Mouse (Mus musculus) left cerebral cortex, postnatal 14 days (tissue): ENCODE results near the gene Ankrd61. TPM values are rescaled to one million over a fixed set of nuclear protein-coding genes. Genes with fewer than 3 reads are reported as not detected.

ENCODE experiments used
- DNase-seq, 2 experiments: peaks; one replicate each; pipeline ENCODE4 v3.0.0; 2021 to 2022; ENCODE audit warnings: low spot score in 2 of 2, mixed read lengths in 1 of 2
- intact Hi-C: fragments of 180-260 bp; cut with DNase I; formaldehyde crosslinking; loops from one replicate; pipeline ENCODE4 v1.15.1; 2025
- total RNA-seq, 2 experiments: library from RNA; stranded (reverse); gene quantifications; 2 replicates each; pipeline ENCODE4 v1.2.3; 2021

The Ankrd61 gene
- total RNA-seq, 2 experiments from 2014 or later = not detected

DNA sequence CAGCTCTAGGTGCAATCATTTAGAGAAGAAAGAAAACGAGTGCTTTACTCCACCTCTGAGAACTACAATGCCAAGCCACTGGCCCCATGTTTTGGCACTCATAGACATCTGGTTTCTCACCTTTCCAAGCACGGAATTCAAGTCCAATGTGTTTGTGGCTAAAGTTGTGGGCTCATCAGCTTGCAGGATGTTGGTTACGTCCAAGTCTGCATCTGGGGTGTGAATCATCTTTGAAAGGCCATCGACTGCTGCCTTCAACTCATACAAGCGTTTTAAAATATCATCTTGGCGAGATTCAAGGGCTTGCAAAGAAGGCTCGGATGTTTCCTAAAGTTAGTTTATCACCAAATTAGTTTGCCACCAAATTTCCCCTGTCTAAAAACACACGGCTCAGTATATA lies 8.9 kb upstream of the Ankrd61 start:
- DNase-seq = no peak
- intact Hi-C loops = loop anchor here (5.0 kb wide), 1 partner anchor 174 kb away; the partner anchor contains the start of gene Usp42

DNA sequence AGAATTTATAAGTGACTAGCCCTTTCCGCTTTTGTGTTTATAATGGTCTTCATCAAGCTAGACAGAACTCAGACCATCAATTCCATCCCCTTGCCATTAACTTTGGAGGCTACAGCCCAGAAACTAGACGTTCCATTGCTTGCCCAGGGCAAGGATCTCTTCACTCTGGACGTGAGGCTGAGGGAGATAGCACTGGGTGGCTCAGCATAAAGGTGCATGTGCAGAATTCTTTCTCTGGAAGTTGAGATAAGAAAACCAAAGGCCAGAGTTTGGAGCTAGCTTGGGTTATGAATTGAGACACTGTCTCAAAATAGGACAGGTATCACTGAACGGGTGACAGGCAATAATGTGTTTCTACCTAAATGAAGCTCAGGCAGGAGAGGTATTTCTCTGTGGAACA lies 6.3 kb upstream of the Ankrd61 start:
- intact Hi-C loops = no loop called here
- DNase-seq = no peak

DNA sequence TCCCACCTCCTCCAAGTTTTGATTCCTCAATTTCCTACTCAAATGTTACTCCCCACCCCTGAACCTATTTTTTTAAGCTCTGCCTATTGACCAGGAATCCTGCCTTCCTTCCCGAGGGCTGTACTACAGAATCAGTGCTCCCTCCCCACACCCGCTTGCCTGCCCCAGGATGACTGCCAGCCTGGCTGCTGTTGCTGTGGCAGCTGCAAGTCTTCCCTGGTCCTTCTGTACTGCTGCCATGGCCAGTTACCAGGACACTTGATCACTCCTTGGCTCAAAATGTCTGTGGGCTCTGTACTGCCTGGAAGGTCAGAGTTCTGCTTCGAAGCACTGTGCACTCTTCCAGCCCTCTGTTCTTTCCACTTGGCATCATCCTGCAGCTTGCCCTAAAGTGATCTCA lies 4.6 kb upstream of the Ankrd61 start:
- DNase-seq = peak; percentile 42 to 50
- intact Hi-C loops = no loop called here

DNA sequence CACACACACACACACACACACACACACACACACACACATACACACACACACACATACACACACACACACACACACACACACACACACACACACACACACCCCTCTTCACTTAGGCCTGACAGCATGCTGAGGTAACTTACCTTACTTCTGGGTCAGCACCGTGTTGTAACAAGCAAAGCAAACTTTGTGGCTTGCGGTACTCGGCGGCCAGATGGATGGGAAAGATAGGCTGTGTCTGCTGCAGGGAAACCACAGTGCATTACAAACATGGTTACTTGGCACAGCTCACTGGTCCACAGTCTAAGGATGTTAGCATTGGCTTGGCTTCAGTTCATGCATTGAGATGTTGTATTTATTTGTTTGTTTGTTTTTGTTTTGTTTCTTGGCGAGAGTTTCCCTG lies 4.1 kb downstream of the Ankrd61 start:
- no peak for DNase-seq
- intact Hi-C loops = no loop called here

DNA sequence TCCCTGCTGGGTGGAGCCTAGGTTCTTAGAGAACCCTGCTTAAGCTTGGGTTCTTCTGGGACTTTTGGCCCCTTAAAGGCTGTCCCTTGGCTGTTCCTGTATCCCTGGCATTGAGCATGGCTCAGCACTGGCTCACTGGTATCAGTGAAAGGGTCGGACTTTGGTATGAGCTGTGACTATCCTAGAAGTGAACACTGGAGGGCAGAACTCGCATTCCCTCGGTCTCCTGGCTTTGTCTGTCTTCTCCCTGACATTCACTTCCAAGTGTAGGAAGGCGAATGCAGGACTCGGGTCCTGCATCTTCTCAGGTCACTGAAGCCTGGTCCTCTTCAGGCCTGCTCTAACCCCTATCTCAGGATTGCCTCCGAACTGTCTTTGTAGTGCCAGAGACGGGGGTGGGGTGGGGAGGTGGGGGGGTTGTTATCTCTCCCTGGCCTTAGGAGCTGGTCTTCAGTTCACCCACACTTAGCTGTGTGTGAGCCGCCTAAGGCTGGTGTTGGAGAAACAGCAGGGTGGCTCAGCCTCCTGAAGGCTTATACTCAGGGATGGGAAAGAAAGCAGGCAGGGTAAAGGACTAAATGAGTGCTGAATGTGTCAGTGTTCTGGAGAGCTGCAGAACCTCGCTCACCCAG lies 5.1 kb downstream of the Ankrd61 start:
- intact Hi-C loops = no loop called here

DNA sequence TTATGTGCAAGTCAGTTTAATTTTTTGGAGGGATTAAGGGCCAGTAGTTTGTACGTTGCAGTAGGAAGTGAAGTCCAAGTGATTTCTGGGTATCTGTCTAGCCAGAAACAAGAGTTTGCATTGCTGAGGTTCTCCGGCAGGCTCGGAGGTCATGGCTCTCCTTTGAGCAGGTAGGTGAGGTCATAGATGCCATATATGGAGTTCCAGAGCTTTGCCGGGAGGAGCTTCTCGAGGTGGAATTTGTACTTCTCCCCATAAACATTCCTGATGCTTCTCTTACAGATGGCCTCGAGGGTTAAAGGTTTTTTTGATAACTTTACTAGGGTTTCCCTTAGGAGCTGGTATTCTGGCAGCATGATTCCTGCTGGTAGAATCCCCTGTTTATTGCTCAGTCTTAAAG lies 6.7 kb downstream of the Ankrd61 start:
- no peak for DNase-seq
- intact Hi-C loops = no loop called here

More for the DNA sequence above, 5.1 kb downstream of the Ankrd61 start:
- peak in 1 of 2 experiments; percentile 34 for DNase-seq

DNA sequence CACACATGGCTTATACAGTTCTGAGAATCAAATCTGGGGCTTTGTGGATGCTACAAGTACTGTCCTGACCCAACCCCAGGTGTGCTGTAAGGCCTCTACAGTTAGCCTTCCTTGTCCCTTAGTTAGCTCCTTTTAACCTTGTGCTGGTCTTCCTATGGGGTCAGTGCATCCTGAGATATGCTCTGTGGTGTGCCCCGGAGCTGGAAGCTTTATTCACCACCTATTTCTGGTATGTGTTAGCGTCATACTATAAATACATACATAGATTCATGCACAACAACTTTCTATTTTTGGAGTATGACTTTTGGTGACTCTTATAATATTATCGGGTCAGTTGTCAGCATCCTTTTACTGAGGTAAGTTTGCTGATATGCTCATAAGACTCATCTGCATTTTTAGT lies 12.2 kb downstream of the Ankrd61 start:
- intact Hi-C loops = no loop called here
- DNase-seq = no peak

DNA sequence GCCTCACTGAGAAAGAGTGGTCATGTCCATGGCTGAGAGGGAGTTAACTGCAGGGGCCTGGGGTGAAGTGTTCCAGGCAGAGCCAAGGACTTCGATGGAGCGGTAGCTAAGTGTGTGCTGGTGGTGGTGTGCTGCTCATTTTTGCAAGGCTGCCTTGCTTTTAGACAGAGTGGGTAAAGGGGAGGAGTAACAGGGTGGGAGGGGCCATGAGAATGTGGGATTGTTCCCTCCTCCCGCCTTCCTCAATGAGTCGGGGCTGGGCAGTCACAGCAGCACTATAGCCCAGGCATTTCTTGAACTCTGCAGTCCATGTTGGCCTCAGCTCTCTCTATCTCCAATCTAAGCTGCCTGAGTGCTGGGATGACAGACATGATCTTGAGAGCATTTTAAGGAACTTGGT lies 22.9 kb downstream of the Ankrd61 start:
- DNase-seq = no peak
- intact Hi-C loops = no loop called here

DNA sequence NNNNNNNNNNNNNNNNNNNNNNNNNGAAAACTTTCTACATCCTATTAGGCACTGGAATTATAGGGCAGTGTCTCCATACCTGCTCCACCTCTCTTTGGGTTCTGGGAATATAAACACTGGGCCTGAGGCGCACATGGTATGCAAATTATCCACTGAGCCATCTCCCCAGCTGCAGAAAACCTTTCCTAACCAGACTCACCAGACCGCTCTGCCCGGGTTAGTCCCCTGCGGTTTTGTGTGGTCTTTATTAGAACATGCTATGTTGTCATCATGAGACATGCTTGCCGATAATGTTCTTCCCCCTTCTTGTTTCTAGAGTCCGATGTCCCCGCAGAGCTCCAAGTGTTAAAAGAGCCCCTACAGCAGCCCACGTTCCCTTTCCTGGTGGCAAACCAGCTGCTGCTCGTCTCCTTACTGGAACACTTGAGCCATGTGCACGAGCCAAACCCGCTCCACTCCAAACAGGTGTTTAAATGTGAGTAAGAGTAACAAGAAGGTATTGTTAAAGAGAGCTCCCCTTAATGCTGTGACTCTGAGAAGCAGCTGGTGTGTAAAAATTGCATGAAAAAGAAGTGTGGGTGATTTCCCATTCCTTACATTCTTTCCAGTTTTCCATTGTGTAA lies 25.8 kb downstream of the Ankrd61 start:
- intact Hi-C loops = no loop called here
- no peak for DNase-seq

Other genes with a start within 250 kb of the Ankrd61 start
- gene Usp42, start 165.4 kb downstream of the Ankrd61 start, total RNA-seq = 10 to 100 TPM; 21.7 to 25.3 TPM
- 10 to 100 TPM; 44.5 to 47.0 TPM for gene Eif2ak1, start 79.9 kb downstream of the Ankrd61 start, total RNA-seq
- 10 to 100 TPM; 40.0 to 42.0 TPM for gene Aimp2, start 12.2 kb upstream of the Ankrd61 start, total RNA-seq
- gene Pms2, start 12.3 kb upstream of the Ankrd61 start, total RNA-seq = 10 to 100 TPM; 16.9 to 19.0 TPM
- 1 to 10 TPM in 1 of 2 experiments, under 1 TPM in 1; 0.90 to 2.7 TPM for gene Gm42421, start 30.5 kb upstream of the Ankrd61 start, total RNA-seq
- 1 to 10 TPM; 3.6 to 5.6 TPM for gene Rsph10b, start 35.4 kb upstream of the Ankrd61 start, total RNA-seq
- 10 to 100 TPM; 44.7 to 47.3 TPM for gene Ccz1, start 117.2 kb upstream of the Ankrd61 start, total RNA-seq
- gene Ocm, start 129.0 kb upstream of the Ankrd61 start, total RNA-seq = 1 to 10 TPM; 1.9 to 2.2 TPM
- 100 to 1,000 TPM; 150 to 166 TPM for gene Lmtk2, start 202.8 kb upstream of the Ankrd61 start, total RNA-seq